ENCODE assay signal across 10 mouse cellular contexts in the genomic region with DNA sequence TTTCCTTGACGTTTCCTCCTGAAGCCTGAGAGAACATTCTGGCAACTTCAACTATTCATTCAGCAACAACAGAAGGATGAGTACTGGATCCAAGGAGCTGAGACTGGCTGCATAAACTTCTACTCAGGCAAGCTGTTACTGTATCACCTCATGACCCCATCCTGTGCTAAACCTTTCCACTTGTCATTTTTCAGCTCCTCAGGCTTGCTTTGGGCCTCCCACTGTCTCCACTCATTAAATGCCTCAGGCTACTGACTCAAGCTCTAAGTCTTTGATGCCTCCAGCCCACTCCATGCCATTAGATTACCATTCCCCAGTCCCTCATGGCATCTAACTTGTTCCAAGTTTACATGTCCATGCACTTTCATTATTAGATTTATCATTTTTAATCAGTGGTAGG. TPM values are rescaled to one million over a fixed set of nuclear protein-coding genes. Genes with fewer than 3 reads are reported as not detected.
DNase-seq lines count a peak whose midpoint lies in the region; ATAC-seq and TF ChIP-seq lines count a peak whose summit lies in the region.
"Had no signal": no experiment of that assay in that cellular context is flagged by ENCODE, and none has a peak within 500 bp of the region (broad histone marks: within the 10 kb centered on the region; RNA-seq: fewer than 3 reads in every experiment).

No protein-coding gene starts in this region.

- peak overlapping the region; percentile 68; the same call in 1 of the 2 replicates for H3K4me2 ChIP-seq in liver, embryonic 11.5 days
- peak overlapping the region; percentile 93 for H3K4me2 ChIP-seq in liver, postnatal 0 days (ENCODE audit: low read depth, low read length)
- H3K4me2 ChIP-seq in forebrain, postnatal 0 days (ENCODE audit: low read depth): no peak overlapping the region

- H3K4me3 ChIP-seq in liver, embryonic 11.5 days (ENCODE audit: low read depth, low read length): no peak overlapping the region
- H3K4me3 ChIP-seq in E14TG2a.4 (replicated peaks; ENCODE audit: low read length): peak overlapping the region; percentile 88; the same call in 1 of the 2 replicates
- H3K4me3 ChIP-seq in embryonic facial prominence, embryonic 10.5 days: no peak overlapping the region
- H3K4me3 ChIP-seq in liver, postnatal 0 days (ENCODE audit: low read depth, low read length): no peak overlapping the region
- H3K4me3 ChIP-seq in forebrain, postnatal 0 days (ENCODE audit: low read depth, low read length): no peak overlapping the region

- WGBS in liver, embryonic 11.5 days: 80% methylated on average over 1 of the region's 1 CpGs
- 87% methylated on average over 1 of the region's 1 CpGs for WGBS in embryonic facial prominence, embryonic 10.5 days
- 69% methylated on average over 1 of the region's 1 CpGs for WGBS in liver, postnatal 0 days (ENCODE audit: insufficient replicate concordance)
- 79% methylated on average over 1 of the region's 1 CpGs for WGBS in forebrain, postnatal 0 days

- H3K9ac ChIP-seq in liver, embryonic 11.5 days (ENCODE audit: low read depth, low read length): no peak overlapping the region
- H3K9ac ChIP-seq in liver, postnatal 0 days (replicated peaks): no peak overlapping the region
- no peak overlapping the region for H3K9ac ChIP-seq in forebrain, postnatal 0 days

- no peaks in the 10 kb centered on the region for H3K27me3 ChIP-seq in liver, embryonic 11.5 days (replicated peaks; ENCODE audit: control insufficient read depth, insufficient read depth, low read length)
- H3K27me3 ChIP-seq in E14TG2a.4 (ENCODE audit: insufficient read depth, low read length): peaks cover 19% of the 10 kb centered on the region
- peaks cover 7% of the 10 kb centered on the region for H3K27me3 ChIP-seq in embryonic facial prominence, embryonic 10.5 days (replicated peaks; ENCODE audit: low read depth, poor library complexity, severe bottlenecking)
- no peaks in the 10 kb centered on the region for H3K27me3 ChIP-seq in liver, postnatal 0 days (ENCODE audit: insufficient read depth, low read length)
- H3K27me3 ChIP-seq in forebrain, postnatal 0 days (ENCODE audit: insufficient read depth, low read length): no peaks in the 10 kb centered on the region
- H3K27me3 ChIP-seq: CH12.LX had no signal

- peaks cover 12% of the 10 kb centered on the region for H3K4me1 ChIP-seq in liver, embryonic 11.5 days (replicated peaks; ENCODE audit: control insufficient read depth, insufficient read depth, low read length)
- H3K4me1 ChIP-seq in E14TG2a.4 (replicated peaks; ENCODE audit: low read depth, low read length): peaks cover 12% of the 10 kb centered on the region
- peaks cover 23% of the 10 kb centered on the region for H3K4me1 ChIP-seq in embryonic facial prominence, embryonic 10.5 days
- peaks cover 4% of the 10 kb centered on the region; the same call in 1 of the 2 replicates for H3K4me1 ChIP-seq in liver, postnatal 0 days (ENCODE audit: insufficient read depth)
- peaks cover 3% of the 10 kb centered on the region; the same call in 1 of the 2 replicates for H3K4me1 ChIP-seq in forebrain, postnatal 0 days (ENCODE audit: insufficient read depth)

- TF ChIP-seq EP300 in liver, postnatal 0 days (IDR thresholded peaks at IDR 0.05; ENCODE audit: low read depth): no peak

- ATAC-seq in liver, embryonic 11.5 days (replicated peaks; ENCODE audit: low FRiP score): no peak
- ATAC-seq in liver, postnatal 0 days: no peak
- ATAC-seq in monocyte, adult 5-6 weeks (replicated peaks; ENCODE audit: insufficient number of reproducible peaks, low FRiP score, low TSS enrichment, poor library complexity, severe bottlenecking): no peak
- no peak for ATAC-seq in forebrain, postnatal 0 days

- no peak for TF ChIP-seq CTCF in E14TG2a.4 (conservative IDR thresholded peaks at IDR 0.05; ENCODE audit: low read length)
- no peak for TF ChIP-seq CTCF in liver, postnatal 0 days (IDR thresholded peaks at IDR 0.05; ENCODE audit: low read depth)
- no peak for TF ChIP-seq CTCF in forebrain, postnatal 0 days (IDR thresholded peaks at IDR 0.05; ENCODE audit: low read depth)

- no peaks in the 10 kb centered on the region for H3K36me3 ChIP-seq in liver, embryonic 11.5 days (ENCODE audit: control insufficient read depth, insufficient read depth, low read length)
- H3K36me3 ChIP-seq in E14TG2a.4 (ENCODE audit: insufficient read depth, low read length): no peaks in the 10 kb centered on the region
- H3K36me3 ChIP-seq in embryonic facial prominence, embryonic 10.5 days (replicated peaks): no peaks in the 10 kb centered on the region
- no peaks in the 10 kb centered on the region for H3K36me3 ChIP-seq in liver, postnatal 0 days (replicated peaks; ENCODE audit: insufficient read depth, low read length)
- no peaks in the 10 kb centered on the region for H3K36me3 ChIP-seq in forebrain, postnatal 0 days (ENCODE audit: insufficient read depth)
- H3K36me3 ChIP-seq: midbrain, embryonic 15.5 days had no signal

- H3K9me3 ChIP-seq in liver, embryonic 11.5 days (ENCODE audit: control insufficient read depth, low read length): no peaks in the 10 kb centered on the region
- no peaks in the 10 kb centered on the region for H3K9me3 ChIP-seq in E14TG2a.4 (ENCODE audit: low read length)
- no peaks in the 10 kb centered on the region for H3K9me3 ChIP-seq in embryonic facial prominence, embryonic 10.5 days
- H3K9me3 ChIP-seq in liver, postnatal 0 days (ENCODE audit: low read length): no peaks in the 10 kb centered on the region
- H3K9me3 ChIP-seq in forebrain, postnatal 0 days (ENCODE audit: low read length): no peaks in the 10 kb centered on the region
- H3K9me3 ChIP-seq: midbrain, embryonic 15.5 days had no signal

- no peak overlapping the region for H3K27ac ChIP-seq in liver, embryonic 11.5 days (ENCODE audit: low read depth, low read length)
- peak overlapping the region; percentile 97; the same call in 1 of the 2 replicates for H3K27ac ChIP-seq in embryonic facial prominence, embryonic 10.5 days (replicated peaks)
- H3K27ac ChIP-seq in liver, postnatal 0 days (ENCODE audit: low read depth): no peak overlapping the region
- no peak overlapping the region for H3K27ac ChIP-seq in forebrain, postnatal 0 days (ENCODE audit: low read depth, low read length)
- H3K27ac ChIP-seq: midbrain, embryonic 15.5 days had no signal

- DNase-seq in liver, embryonic 11.5 days (ENCODE audit: low spot score): no peak
- DNase-seq in liver: no peak
- DNase-seq in embryonic facial prominence, embryonic 10.5 days (ENCODE audit: low spot score): no peak
- DNase-seq in liver, postnatal 0 days: no peak
- DNase-seq in forebrain, postnatal 0 days: no peak
- DNase-seq: kidney, adult 18-20 months had no signal

RNA-seq across cellular contexts. Expression of a gene that starts 38.6 kb away (rescaled TPM):
- 48.3 and 54.9 TPM in 2 replicates for polyA plus RNA-seq in liver, embryonic 11.5 days (2014; fragmentation: Nextera tagmentation; extraction: Ambion mirVana)
- 52.1 and 55.4 TPM in 2 replicates for polyA plus RNA-seq in embryonic facial prominence, embryonic 10.5 days (2016; fragmentation: Nextera tagmentation; extraction: Ambion mirVana)
- polyA plus RNA-seq in liver, postnatal 0 days (2015; fragmentation: Nextera tagmentation; extraction: Ambion mirVana): 7.5 and 7.8 TPM in 2 replicates
- 24.7 to 80.2 TPM (median 33.5 TPM) in 3 replicates for total RNA-seq in monocyte, adult 5-6 weeks (2017)
- 2.1 and 4.7 TPM in 2 replicates for total RNA-seq in forebrain, postnatal 0 days (2014; rRNA removed)
- 2.7 and 4.2 TPM in 2 replicates for polyA plus RNA-seq in forebrain, postnatal 0 days (2015; fragmentation: Nextera tagmentation; extraction: Ambion mirVana)
